Mouse (Mus musculus) spleen, embryonic (tissue): ENCODE measurements around the gene Fuca1.

Source experiments
- CTCF ChIA-PET: fragments of 350-600 bp; sonication (Branson Sonifier 250); formaldehyde crosslinking; loops from one replicate; lab custom pipeline; 2022; lab: Charles Lee

The Fuca1 gene

DNA sequence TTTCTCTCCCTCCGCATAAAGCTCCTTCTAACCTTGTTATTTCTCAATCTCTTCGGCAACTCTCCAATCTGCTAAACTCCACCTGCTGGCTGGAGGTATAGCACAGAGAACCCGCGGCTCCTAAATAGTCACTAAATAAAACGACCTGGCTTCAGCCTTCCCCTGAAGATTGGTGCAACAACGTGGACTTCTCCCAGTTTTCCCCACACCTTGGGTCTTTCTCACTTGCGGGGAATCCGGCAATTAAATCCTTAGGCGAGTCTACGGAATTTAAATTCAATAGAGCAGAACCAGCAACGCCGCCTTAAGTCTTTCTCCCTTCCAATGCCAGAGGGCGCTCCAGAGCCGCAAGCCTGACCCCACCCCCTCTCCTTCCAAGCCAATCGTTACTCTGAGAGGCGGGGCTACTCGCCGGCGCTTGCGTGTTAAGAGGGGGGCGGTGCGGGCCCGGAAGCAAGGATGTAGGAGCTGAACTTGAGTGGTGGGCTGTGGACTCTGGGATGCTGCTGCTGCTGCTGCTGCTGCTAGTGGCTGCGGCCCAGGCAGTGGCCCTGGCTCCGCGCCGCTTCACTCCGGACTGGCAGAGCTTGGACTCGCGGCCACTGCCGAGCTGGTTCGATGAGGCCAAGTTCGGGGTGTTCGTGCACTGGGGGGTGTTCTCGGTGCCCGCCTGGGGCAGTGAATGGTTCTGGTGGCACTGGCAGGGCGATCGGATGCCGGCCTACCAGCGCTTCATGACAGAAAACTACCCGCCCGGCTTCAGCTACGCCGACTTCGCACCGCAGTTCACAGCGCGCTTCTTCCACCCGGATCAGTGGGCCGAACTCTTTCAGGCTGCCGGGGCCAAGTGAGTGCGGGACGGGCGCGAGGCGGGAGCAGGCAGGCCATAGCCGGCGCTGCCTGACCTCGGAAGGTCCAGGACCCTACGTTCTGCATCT is at the start of gene Fuca1:
TSS of gene Fuca1 (plus strand) at position 432 of the 938 bp plus-strand sequence.
- CTCF ChIA-PET = interaction anchor here (0.5 to 3.0 kb wide), 10 partner anchors 8 to 134 kb away, joined by 3 to 15 read pairs (median 4); partner anchors contain the start of gene Cnr2

DNA sequence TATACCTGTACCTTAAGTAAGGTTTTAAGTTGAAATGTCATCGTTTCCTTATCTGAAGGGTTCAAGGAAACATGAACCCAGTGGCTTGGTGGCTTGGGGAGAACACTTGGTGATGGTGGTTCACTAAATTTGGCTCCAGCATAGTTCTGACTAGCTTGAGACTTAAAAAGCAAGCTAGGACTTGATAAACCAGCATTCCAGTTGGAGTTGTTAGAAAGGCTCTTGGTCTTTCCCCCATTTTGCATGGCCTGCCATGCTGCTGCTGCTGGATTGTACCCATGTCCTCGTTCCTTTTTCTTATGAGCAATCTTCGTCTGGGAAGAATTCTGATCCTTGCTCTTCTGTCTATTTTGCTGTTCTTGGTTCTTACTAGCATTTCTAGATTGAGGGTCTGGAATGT is 48.5 kb upstream of the Fuca1 start:
- CTCF ChIA-PET = interaction anchor here (1.0 kb wide), 1 partner anchor 16 kb away, joined by 3 read pairs; the partner anchor contains the start of gene Srsf10

DNA sequence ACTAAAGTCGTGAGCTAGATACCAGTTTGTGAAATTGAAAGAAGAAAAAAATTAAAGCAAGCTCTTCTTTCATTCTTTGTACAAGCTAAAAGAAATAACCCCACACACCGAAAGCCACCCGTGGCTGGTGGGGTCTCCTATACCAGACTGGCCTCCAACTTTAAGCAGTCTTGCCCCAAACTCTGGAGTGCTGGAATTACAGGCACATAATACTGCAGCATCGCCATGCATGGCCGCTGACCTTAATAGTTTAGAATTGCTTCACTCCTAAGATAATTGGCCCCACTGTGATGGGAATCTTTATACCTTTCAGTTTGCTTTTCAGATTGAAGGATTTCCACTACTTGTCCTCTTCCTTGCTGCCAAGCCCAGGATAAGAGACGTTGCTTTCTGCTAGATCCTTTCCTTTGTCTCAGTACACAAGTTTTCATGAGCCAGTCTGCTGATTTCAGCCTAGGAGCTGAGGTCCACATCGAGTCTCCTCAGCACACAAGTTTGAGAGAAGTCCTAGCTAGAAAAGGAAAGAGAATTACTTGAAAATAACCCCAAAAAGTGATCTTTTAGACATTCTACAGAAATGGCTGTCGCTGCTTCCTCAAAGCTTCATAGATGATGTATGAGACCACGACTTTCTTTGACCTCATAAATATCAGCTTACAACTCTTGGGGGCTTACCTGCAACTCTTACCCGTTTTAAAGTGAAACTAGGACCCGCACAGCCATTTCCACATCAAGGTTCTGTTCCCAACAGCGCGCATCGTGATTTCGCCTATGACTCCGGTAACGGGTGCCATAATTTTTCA is 47.7 kb upstream of the Fuca1 start:
- CTCF ChIA-PET = interaction anchor here (0.8 to 1.0 kb wide), 3 partner anchors 17 to 64 kb away, joined by 3 read pairs; partner anchors contain the start of gene Srsf10

DNA sequence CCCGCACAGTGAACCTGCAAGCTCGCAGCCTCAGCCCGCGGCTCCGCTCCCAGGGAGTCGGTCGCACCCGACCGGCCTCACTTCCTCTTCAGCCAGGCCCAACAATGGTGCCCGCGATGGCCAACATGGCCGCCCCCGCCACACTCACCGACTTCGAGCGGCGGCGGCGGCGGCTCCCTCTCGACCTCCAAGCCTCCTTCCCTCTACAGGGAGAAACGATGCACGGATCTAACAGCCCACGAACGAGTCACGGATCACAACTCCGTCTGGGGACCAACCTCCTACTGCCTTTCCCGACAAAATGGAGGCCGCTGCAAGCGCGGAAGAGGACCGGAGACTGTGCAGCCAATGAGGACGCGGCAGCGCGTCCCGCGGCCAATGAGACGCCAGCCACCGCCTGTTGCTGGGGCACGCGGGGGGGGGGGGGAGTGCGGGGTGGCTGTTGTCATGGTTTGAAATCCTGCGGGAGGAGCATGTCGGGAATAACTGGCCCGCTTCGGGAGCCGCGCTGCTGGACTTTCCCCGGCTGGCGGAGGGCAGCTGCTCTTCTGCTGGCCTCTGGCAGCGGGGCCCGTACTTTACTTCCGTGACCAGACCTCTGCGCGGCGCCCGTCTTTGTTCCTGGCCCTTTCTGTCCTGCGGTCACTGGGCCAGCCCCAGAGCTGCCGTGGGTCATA is 46.9 kb upstream of the Fuca1 start, which contains the start of gene Pnrc2:
TSS of gene Pnrc2 (minus strand) at position 325 of the 677 bp plus-strand sequence.
- CTCF ChIA-PET = interaction anchor here (1.0 kb wide), 1 partner anchor 63 kb away, joined by 3 read pairs; no protein-coding TSS in a partner anchor

DNA sequence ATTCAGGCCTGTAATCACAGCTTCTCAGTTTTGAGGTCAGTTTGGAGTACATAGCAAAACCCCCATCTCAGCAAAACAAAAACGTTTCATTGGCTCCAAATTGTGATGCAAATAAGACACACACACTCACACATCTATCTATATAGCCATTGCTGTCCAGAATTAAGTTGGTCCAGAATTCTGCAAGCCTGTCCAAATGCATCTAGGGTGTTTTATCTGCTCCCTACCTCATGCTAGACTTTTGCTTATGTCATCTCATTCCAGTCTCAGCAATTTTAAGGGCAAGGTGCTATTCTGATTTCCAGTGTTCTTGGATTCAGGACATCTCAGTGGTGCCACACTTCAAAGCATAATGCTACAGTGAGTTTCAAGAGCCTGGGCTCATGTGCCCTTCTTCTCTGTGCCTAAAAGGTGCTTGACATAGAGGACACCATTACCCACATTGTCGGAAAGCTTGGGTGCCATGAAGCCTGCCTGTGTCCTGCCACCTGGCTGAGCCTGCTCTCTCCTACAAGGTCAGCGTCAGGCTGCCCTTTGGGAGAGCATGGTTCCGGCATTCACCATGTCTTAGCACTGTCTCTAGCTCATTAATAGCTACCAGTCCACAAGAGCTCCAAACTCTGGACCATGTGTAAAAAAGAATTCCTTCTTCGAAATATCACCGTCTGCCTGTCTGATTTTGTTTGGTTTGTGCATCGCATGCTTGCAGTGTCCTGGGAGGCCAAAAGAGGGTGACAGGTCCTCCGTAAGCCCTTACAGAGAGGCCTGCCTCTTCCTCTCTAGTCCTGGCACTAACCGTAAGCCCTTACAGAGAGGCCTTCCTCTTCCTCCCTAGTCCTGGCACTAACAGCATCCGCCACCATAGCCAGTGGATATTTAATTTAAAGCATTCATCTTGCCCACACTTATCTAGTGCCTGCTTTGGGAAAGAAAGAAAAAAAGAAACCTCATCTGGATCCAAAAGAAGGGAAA is 45.7 kb upstream of the Fuca1 start:
- CTCF ChIA-PET = interaction anchor here (0.6 to 1.0 kb wide), 2 partner anchors 18 to 141 kb away, joined by 3 to 4 read pairs; no protein-coding TSS in a partner anchor

DNA sequence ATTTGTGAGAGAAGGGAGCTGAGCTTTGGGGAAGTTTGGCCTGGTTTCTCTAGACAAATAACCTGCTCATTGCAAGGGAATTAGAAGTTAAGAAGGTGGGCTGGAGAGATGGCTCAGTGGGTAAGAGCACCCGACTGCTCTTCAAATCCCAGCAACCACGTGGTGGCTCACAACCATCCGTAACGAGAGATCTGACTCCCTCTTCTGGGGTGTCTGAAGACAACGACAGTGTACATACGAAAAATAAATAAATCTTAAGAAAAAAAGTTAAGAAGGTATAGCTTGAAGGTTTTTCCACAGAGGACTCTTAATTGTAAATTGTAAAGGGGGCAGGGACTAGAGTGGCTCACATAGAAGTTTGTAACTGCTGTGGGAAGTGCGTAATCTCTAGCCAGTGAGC is 45.0 kb upstream of the Fuca1 start:
- CTCF ChIA-PET = interaction anchor here (0.6 to 1.0 kb wide), 2 partner anchors 17 to 141 kb away, joined by 3 to 4 read pairs; no protein-coding TSS in a partner anchor

DNA sequence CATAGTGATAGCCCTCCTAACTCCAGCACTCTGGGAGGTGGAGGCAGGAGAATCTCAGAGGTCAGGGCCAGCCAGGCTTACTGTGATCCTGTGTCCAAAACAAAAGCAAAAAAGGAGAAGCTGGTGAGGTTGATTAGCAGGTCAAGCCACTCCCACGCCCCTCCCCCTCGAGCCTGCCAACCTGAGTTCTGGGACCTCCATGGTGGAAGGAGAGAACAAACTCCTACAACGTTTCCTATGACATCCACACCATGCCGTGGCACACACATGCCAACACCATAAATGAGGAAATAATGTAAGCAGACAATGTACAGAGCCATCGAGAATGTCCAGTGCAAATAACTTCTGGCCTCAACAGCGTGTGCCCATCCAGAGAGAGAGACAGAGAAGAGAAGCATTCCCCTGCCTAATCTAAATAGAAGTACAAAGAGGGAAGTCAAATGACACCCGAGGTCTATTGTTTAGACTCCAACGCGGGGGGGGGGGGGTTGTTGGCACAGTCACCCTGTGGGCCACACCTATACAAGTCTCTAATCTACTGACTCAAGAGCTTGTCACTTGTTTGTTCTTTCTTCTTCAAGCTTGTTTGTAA is 44.4 kb upstream of the Fuca1 start:
- CTCF ChIA-PET = interaction anchor here (0.6 to 1.4 kb wide), 5 partner anchors 12 to 953 kb away, joined by 3 to 24 read pairs (median 4); no protein-coding TSS in a partner anchor

DNA sequence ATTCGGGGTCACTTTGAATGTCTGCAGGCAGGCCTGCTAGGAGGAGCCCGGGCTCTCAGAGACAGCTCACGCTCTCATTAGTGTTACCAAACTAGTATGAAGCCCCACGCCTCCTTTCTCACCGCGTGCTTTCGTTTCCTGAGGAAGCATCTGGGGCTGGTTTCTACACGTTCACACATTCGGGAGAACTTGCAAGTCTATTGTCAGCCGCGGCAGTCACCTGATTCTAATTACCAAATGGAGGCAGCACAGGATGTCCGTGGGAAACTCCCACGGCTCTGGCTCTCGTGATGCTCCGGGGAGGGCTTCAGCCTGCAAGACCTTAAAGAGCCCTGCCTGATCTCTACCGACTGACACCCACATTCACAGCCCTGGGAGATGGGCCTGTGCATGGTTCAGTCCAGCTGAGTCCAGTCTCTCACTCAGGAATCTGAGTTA is 43.9 kb upstream of the Fuca1 start:
- CTCF ChIA-PET = interaction anchor here (0.6 to 1.4 kb wide), 6 partner anchors 10 to 954 kb away, joined by 3 to 24 read pairs (median 4); no protein-coding TSS in a partner anchor

DNA sequence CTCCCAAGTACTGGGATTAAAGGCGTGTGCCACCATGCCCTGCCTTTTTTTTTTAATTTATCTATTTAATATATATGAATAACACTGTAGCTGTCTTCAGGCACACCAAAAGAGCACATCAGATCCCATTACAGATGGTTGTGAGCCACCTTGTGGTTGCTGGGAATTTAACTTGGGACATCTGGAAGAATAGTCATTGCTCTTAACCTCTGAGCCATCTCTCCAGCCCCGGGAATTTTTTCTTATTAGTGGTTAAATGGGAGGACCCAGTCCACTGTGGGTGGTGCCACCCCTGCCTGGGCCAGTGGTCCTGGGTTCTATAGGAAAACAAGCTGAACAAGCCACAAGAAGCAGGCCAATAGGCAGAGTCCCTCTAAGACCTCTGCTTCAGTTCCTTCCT is 42.8 kb upstream of the Fuca1 start:
- CTCF ChIA-PET = interaction anchor here (0.5 kb wide), 1 partner anchor 146 kb away, joined by 4 read pairs; no protein-coding TSS in a partner anchor

DNA sequence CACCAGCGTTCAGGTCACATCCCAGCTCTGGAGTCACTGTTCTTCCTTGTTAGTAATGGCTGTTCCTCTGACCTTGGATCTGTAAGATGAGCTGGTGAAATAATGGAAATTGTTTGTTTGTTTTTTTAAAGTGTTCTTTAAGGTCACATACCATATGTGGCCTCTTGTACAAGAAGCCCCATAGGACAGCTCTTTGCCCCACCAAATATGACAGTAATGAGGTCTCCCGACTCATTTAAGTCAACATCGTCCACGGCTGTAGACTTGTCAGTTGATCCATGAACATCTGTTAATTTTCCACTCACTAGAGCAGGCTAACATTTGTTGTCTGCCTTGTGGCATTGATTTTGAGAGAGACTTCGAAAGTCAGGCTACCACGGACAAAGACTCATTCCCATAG is 41.5 kb upstream of the Fuca1 start:
- CTCF ChIA-PET = no interaction called here

DNA sequence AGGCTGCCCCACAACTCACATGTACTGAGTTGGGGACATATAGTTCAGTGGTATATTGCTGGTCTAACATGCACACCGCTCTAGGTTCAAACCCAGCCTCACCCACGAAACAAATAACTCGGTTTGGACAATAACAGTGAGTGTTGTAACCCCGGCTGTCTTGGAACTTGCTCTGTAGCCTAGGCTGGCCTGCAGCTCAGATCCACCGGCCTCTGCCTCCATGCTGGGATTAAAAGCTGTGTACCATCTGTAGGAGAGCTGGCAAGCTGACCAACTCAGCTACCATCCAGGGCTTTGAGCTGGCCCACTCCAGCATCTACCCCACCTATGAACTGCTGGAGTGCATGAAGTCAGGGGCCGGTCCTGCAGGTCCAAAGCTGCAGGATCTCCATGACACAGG is 40.5 kb upstream of the Fuca1 start:
- CTCF ChIA-PET = no interaction called here

DNA sequence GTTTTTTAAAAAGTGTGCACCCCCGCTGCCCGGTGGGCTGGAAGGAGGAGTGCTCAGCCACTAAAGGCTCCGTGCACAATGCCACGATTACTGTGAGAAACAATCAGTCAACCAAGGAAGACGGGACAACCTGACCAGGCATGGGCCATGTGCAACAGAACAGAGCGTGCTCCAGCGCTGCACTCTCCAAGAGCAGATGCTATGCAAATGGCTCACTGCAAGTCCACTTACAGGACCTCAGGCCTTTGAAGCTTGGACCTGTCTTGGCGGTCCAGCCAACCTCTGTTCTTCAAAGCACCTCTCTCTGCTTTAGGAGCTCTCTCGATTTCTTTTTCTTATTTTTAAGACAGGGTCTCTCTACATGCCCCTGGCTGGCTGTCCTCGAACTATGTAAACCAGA is 40.0 kb upstream of the Fuca1 start:
- CTCF ChIA-PET = interaction anchor here (0.6 kb wide), 1 partner anchor 613 kb away, joined by 4 read pairs; no protein-coding TSS in a partner anchor

DNA sequence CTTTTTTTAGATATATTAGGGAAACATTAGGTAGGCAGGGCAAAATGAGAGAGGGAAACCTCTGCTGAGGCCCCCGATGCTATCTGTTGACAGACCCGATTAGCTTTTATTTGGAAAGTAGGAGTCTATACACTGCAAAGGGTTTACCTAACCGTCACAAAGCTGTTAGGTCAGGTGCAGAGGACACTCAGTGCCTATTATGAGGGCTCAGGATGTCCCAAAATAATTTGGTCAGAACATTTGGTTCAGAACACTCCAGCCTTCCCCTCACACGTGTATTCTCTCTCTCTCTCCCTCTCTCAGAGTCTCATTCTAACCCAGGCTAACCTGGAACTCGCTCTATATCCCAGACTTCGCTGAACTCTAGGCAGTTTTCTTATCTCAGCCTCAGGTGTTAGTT is 38.5 kb upstream of the Fuca1 start:
- CTCF ChIA-PET = interaction anchor here (1.2 kb wide), 1 partner anchor 352 kb away, joined by 11 read pairs; no protein-coding TSS in a partner anchor

DNA sequence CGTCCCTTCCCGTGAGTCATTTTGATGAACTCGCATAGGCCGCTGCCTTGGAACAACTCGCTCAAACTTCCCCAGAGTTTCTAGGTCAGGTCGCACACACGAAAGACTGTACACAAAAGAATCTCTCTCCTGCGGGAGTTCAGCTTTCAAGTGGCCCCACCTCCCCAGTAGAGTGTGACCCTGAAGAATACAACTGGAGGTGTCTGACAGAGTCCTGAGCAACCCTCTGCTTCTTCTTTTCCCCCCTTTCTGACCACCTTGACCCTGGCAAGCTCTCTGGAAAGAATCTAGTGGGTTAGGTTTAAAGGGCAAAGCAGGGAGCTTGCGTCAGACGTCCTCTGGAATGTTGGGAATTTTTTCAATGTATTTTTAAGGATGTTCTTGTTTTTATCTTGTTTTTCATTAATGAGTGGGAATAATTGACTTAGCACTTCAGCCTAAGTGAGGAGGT is 37.1 kb upstream of the Fuca1 start:
- CTCF ChIA-PET = interaction anchor here (0.7 to 1.2 kb wide), 4 partner anchors 9 to 351 kb away, joined by 3 to 11 read pairs (median 10); no protein-coding TSS in a partner anchor

DNA sequence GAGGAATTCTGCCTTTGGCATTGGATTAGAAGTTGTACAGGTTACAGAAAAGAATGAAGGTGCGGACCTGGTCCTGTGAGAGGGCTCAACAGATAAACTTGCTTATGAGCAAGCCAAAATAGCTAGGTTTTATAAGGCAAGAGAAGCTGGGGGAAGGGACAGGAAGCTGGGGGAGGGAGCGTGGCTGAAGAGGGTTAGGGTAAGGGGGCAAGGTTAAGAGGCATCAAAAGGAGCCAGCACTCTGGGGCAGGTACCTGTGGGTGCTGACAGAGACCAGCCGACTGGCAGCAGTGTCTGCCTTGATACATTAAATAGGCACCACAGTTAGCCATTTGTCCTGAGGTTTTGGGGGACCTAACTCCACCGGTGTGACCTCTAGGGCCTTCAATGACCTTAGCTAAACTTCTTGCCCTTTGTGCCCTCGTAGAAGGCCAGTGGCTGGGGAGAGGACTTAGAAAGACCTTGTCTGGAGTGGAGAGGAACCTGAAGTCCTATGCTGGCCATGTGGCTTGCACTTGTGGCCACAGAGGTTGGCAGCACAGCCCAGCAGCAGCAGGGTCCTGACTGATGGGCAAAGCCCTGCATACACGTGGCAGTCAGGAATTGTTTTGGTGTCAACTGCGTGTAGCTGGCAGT is 36.5 kb upstream of the Fuca1 start:
- CTCF ChIA-PET = no interaction called here

DNA sequence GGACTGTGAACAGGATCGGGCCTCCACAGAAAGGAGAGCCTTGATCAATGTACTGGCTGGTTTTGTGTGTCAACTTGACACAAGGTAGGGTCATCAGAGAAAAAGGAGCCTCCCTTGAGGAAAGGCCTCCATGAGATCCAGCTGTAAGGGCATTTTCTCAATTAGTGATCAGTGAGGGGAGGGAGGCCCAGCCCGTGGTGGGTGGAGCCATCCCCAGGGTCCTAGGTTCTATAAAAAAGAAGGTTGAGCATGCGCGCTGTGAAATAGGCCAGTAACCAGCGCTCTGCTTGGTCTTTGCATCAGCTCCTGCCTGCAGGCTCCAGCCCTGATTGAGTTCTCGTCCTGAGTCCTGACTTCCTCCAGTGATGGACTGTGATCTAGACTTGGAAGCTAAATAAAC is 36.0 kb upstream of the Fuca1 start:
- CTCF ChIA-PET = no interaction called here

DNA sequence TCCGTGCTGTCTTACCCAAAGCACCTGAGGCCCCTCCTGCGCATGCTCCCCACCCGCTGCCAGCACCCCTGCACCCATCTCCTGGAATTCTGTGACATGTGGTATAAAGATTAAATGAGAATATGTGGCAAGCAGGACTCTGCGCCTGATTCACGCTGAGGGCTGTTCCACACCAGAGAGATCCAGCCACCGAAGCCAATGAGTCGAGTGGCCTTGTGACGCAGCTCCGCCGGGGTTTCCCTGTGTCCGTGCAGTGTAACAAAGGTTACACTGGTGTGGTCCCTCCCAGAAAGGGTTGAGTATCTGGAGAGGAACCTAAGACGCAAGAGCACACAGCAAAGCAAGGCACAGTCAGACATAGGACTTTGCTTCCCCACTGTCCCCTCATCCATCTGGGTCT is 34.9 kb upstream of the Fuca1 start:
- CTCF ChIA-PET = no interaction called here

DNA sequence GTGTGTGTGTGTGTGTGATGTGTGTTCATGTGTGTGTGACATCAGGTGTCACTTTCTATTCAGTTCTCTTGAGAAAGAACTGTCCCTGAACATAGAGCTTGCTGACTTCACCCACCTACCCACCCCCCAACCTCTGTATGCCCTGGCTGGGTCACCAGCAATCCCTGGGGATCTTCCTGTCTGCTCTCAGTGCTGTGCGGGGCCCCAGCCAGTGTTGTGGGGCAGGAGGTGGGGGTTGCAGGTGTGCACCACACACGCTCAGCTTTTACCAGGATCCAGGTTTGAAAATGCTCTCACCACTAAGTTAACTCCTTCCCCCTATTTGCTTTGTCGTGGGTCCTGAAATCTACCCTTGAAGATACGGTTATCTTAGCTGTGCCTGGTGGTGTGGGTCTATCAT is 34.4 kb upstream of the Fuca1 start:
- CTCF ChIA-PET = no interaction called here
